Mouse (Mus musculus) olfactory bulb, adult 2 months (tissue): ENCODE measurements around the gene Ostf1. TPM values are rescaled to one million over a fixed set of nuclear protein-coding genes. Genes with fewer than 3 reads are reported as not detected.

Source experiments
- H3K27ac ChIP-seq: fragments of 200-500 bp; 2 replicates; pipeline ENCODE4 v1.5.1; 2012; ENCODE audit warnings: low read depth, low read length; ENCODE audit not compliant: insufficient read depth
- H3K4me1 ChIP-seq: fragments of 200-500 bp; 2 replicates; pipeline ENCODE4 v1.6.1; 2012; ENCODE audit warnings: low read length; ENCODE audit not compliant: control insufficient read depth, insufficient read depth
- H3K4me3 ChIP-seq: fragments of 200-500 bp; 2 replicates; pipeline ENCODE4 v1.5.1; 2012; ENCODE audit warnings: mild to moderate bottlenecking, low read depth, low read length, moderate library complexity; ENCODE audit not compliant: insufficient read depth
- CTCF ChIP-seq: fragments of 200-500 bp; IDR thresholded peaks from 2 replicates; pipeline ENCODE4 v1.5.1; 2012; ENCODE audit warnings: low read depth, mild to moderate bottlenecking, low read length, moderate library complexity; ENCODE audit not compliant: insufficient read depth
- POLR2A ChIP-seq: fragments of 200-500 bp; IDR thresholded peaks from 2 replicates; pipeline ENCODE4 v1.6.1; 2012; ENCODE audit warnings: mild to moderate bottlenecking, low read depth, low read length, moderate library complexity; ENCODE audit not compliant: insufficient read depth
- WGBS: fragments of 180-500 bp; shearing (Covaris S2); methylation state at CpG from one replicate; pipeline ENCODE4 v1.1.7; 2018; 5-methylcytosine and 5-hydroxymethylcytosine counted together
- polyA plus RNA-seq: library from polyadenylated mRNA; stranded (reverse); fragments of >200 nt; gene quantifications from 2 replicates; pipeline ENCODE4 v1.2.4, GENCODE M21; 2012; ENCODE audit warnings: low replicate concordance; ENCODE audit not compliant: missing spikeins, insufficient read depth, insufficient read length

Ostf1 gene
- polyA plus RNA-seq, 1 experiment = not detected

GRCm38 (mm10) chr19:18660466-18660865 lies 28.8 kb upstream of the Ostf1 start:
- Histone ChIP-seq H3K4me3 (no peak overlapping the region), H3K27ac (no peak overlapping the region), H3K4me1 (no peaks in the 10 kb centered on the region)
- TF ChIP-seq POLR2A = no peak
- TF ChIP-seq CTCF = no peak
- WGBS = 86% methylated on average over 3 of the region's 3 CpGs

- TF ChIP-seq CTCF (no peak), POLR2A (no peak)
- H3K4me1 ChIP-seq = no peaks in the 10 kb centered on the region
- WGBS = no CpG with 5 or more reads among the region's 1 CpGs
- no peak overlapping the region for H3K4me3 ChIP-seq
- H3K27ac ChIP-seq = no peak overlapping the region
Measured at GRCm38 (mm10) chr19:18659349-18659748, 27.7 kb upstream of the Ostf1 start.

- H3K4me3 ChIP-seq = no peak overlapping the region
- TF ChIP-seq CTCF (no peak), POLR2A (no peak)
- H3K27ac ChIP-seq = no peak overlapping the region
- WGBS = 74% methylated on average over 4 of the region's 4 CpGs
- no peaks in the 10 kb centered on the region for H3K4me1 ChIP-seq
Measured at GRCm38 (mm10) chr19:18658473-18658872, 26.9 kb upstream of the Ostf1 start.

- TF ChIP-seq POLR2A (no peak), CTCF (no peak)
- Histone ChIP-seq H3K27ac (no peak overlapping the region), H3K4me3 (no peak overlapping the region), H3K4me1 (no peaks in the 10 kb centered on the region)
- WGBS = 89% methylated on average over 7 of the region's 7 CpGs
Measured at GRCm38 (mm10) chr19:18655999-18656398, 24.4 kb upstream of the Ostf1 start.

GRCm38 (mm10) chr19:18654984-18655383 lies 23.4 kb upstream of the Ostf1 start:
- no peaks in the 10 kb centered on the region for H3K4me1 ChIP-seq
- no peak overlapping the region for H3K4me3 ChIP-seq
- no peak for TF ChIP-seq CTCF
- no peak for TF ChIP-seq POLR2A
- no peak overlapping the region for H3K27ac ChIP-seq
- WGBS = 74% methylated on average over 5 of the region's 5 CpGs

- Histone ChIP-seq H3K4me3 (no peak overlapping the region), H3K27ac (no peak overlapping the region), H3K4me1 (no peaks in the 10 kb centered on the region)
- 92% methylated on average over 8 of the region's 8 CpGs for WGBS
- TF ChIP-seq POLR2A = no peak
- TF ChIP-seq CTCF = no peak
Measured at GRCm38 (mm10) chr19:18654330-18654729, 22.7 kb upstream of the Ostf1 start.

GRCm38 (mm10) chr19:18653058-18653457 lies 21.4 kb upstream of the Ostf1 start:
- Histone ChIP-seq H3K4me1 (no peaks in the 10 kb centered on the region), H3K27ac (no peak overlapping the region), H3K4me3 (no peak overlapping the region)
- 83% methylated on average over 6 of the region's 6 CpGs for WGBS
- TF ChIP-seq POLR2A (no peak), CTCF (no peak)

GRCm38 (mm10) chr19:18652592-18652991 lies 21.0 kb upstream of the Ostf1 start:
- Histone ChIP-seq H3K4me3 (no peak overlapping the region), H3K4me1 (no peaks in the 10 kb centered on the region), H3K27ac (no peak overlapping the region)
- no peak for TF ChIP-seq POLR2A
- TF ChIP-seq CTCF = no peak
- WGBS = 68% methylated on average over 4 of the region's 4 CpGs

- TF ChIP-seq POLR2A (no peak), CTCF (no peak)
- H3K4me1 ChIP-seq = no peaks in the 10 kb centered on the region
- WGBS = 77% methylated on average over 6 of the region's 6 CpGs
- no peak overlapping the region for H3K27ac ChIP-seq
- H3K4me3 ChIP-seq = no peak overlapping the region
Measured at GRCm38 (mm10) chr19:18650473-18650872, 18.9 kb upstream of the Ostf1 start.

GRCm38 (mm10) chr19:18649955-18650354 lies 18.3 kb upstream of the Ostf1 start:
- H3K27ac ChIP-seq = no peak overlapping the region
- no peaks in the 10 kb centered on the region for H3K4me1 ChIP-seq
- TF ChIP-seq CTCF = no peak
- TF ChIP-seq POLR2A = no peak
- H3K4me3 ChIP-seq = no peak overlapping the region
- 84% methylated on average over 4 of the region's 4 CpGs for WGBS
